Mouse (Mus musculus): ENCODE results near the gene Tmem30c.
"Not testable (repeated sequence)": the region's sequence is repeated elsewhere in the genome, so short reads cannot be mapped to it uniquely, and the experiment has no call there.

The Tmem30c gene

GRCm38 (mm10) chr16:57231937-57232310, 60.7 kb downstream of the Tmem30c start:
- DNase-seq (ENCODE audit: low spot score in 2 of 2) = not testable (repeated sequence)

- DNase-seq (ENCODE audit: low spot score in 2 of 2) = peak; percentile 97 to 98
Measured at GRCm38 (mm10) chr16:57231089-57231936, 61.4 kb downstream of the Tmem30c start, which contains the start of gene Tbc1d23. Gene Tbc1d23 (minus strand): TSS chr16:57231504.

- no peak for DNase-seq (ENCODE audit: low spot score in 2 of 2)
Measured at GRCm38 (mm10) chr16:57226444-57226843, 66.2 kb downstream of the Tmem30c start.

GRCm38 (mm10) chr16:57220361-57220760, 72.3 kb downstream of the Tmem30c start:
- DNase-seq (ENCODE audit: low spot score in 2 of 2) = no peak

Data from right cerebral cortex, postnatal 36 days (tissue).